Mouse (Mus musculus) embryonic facial prominence, embryonic 15.5 days (tissue): ENCODE measurements around the gene Bpifb4. TPM values are rescaled to one million over a fixed set of nuclear protein-coding genes. Genes with fewer than 3 reads are reported as not detected.

Source experiments
- ATAC-seq: fragments of 200-750 bp; cut with Nextera tagmentation; 2 replicates; pipeline ENCODE4 v1.8.0; 2017; ENCODE audit warnings: low read depth, moderate TSS enrichment; ENCODE audit not compliant: insufficient number of reproducible peaks, low FRiP score, low TSS enrichment
- H3K27ac ChIP-seq: fragments of 300-500 bp; sonication (generic); replicated peaks from 2 replicates; pipeline ENCODE4 v1.5.1; 2015; ENCODE audit warnings: mild to moderate bottlenecking, inconsistent platforms
- H3K27me3 ChIP-seq: fragments of 300-500 bp; sonication (generic); 2 replicates; pipeline ENCODE4 v1.6.1; 2015; ENCODE audit warnings: inconsistent platforms
- H3K36me3 ChIP-seq: fragments of 300-500 bp; sonication (generic); 2 replicates; pipeline ENCODE4 v1.6.1; 2015; ENCODE audit warnings: mild to moderate bottlenecking, inconsistent platforms
- H3K4me1 ChIP-seq: fragments of 300-500 bp; sonication (generic); 2 replicates; pipeline ENCODE4 v1.6.1; 2015; ENCODE audit warnings: inconsistent platforms
- H3K4me2 ChIP-seq: fragments of 300-500 bp; sonication (generic); replicated peaks from 2 replicates; pipeline ENCODE4 v1.6.1; 2015; ENCODE audit warnings: mild to moderate bottlenecking, inconsistent platforms
- H3K4me3 ChIP-seq: fragments of 300-500 bp; sonication (generic); replicated peaks from 2 replicates; pipeline ENCODE4 v1.5.1; 2015; ENCODE audit warnings: mild to moderate bottlenecking, inconsistent platforms
- H3K9ac ChIP-seq: fragments of 300-500 bp; sonication (generic); 2 replicates; pipeline ENCODE4 v1.6.1; 2015; ENCODE audit warnings: inconsistent platforms
- H3K9me3 ChIP-seq: fragments of 300-500 bp; sonication (generic); replicated peaks from 2 replicates; pipeline ENCODE4 v1.6.1; 2016; ENCODE audit warnings: inconsistent platforms
- WGBS: fragments of 180-500 bp; shearing (Covaris S2); methylation state at CpG from one replicate; pipeline ENCODE4 v1.1.7; 2015; 5-methylcytosine and 5-hydroxymethylcytosine counted together
- polyA plus RNA-seq: library from polyadenylated mRNA; unstranded; fragments of >200 nt; fragmentation: Nextera tagmentation; extraction: Ambion mirVana; gene quantifications from 2 replicates; pipeline ENCODE4 v1.2.1, GENCODE M21; 2015

The Bpifb4 gene
- polyA plus RNA-seq: not detected in 2 replicates

- 68% methylated on average over 5 of the region's 5 CpGs for WGBS
- no peaks in the 10 kb centered on the region for H3K27me3 ChIP-seq
- no peak within 1 kb of the TSS for H3K27ac ChIP-seq
- no peaks in the 10 kb centered on the region for H3K36me3 ChIP-seq
- no peak within 1 kb of the TSS for H3K9ac ChIP-seq
- H3K4me2 ChIP-seq: no peak within 1 kb of the TSS
- no peaks in the 10 kb centered on the region for H3K4me1 ChIP-seq
- no peaks in the 10 kb centered on the region for H3K9me3 ChIP-seq
- no peak for ATAC-seq
- H3K4me3 ChIP-seq: no peak within 1 kb of the TSS
Measured at GRCm38 (mm10) chr2:153937843-153938242, at the start of gene Bpifb4. TSS of gene Bpifb4 (plus strand) at chr2:153938212.

GRCm38 (mm10) chr2:153899111-153899510 lies 38.9 kb upstream of the Bpifb4 start:
- no peak overlapping the region for H3K4me2 ChIP-seq
- H3K27ac ChIP-seq: no peak overlapping the region
- H3K36me3 ChIP-seq: no peaks in the 10 kb centered on the region
- no peak overlapping the region for H3K4me3 ChIP-seq
- no peak overlapping the region for H3K9ac ChIP-seq
- no peaks in the 10 kb centered on the region for H3K9me3 ChIP-seq
- 85% methylated on average over 5 of the region's 5 CpGs for WGBS
- no peaks in the 10 kb centered on the region for H3K4me1 ChIP-seq
- no peaks in the 10 kb centered on the region; the same call in 1 of the 2 replicates for H3K27me3 ChIP-seq
- no peak for ATAC-seq

- Histone ChIP-seq H3K4me3 (no peak within 1 kb of the TSS), H3K9me3 (no peaks in the 10 kb centered on the region), H3K27ac (no peak within 1 kb of the TSS), H3K27me3 (no peaks in the 10 kb centered on the region; the same call in 1 of the 2 replicates), H3K4me1 (no peaks in the 10 kb centered on the region), H3K9ac (no peak within 1 kb of the TSS), H3K4me2 (no peak within 1 kb of the TSS), H3K36me3 (no peaks in the 10 kb centered on the region)
- 53% methylated on average over 4 of the region's 4 CpGs for WGBS
- ATAC-seq: no peak
Measured at GRCm38 (mm10) chr2:153900088-153900487, 37.9 kb upstream of the Bpifb4 start, which contains the start of gene Bpifb6. TSS of gene Bpifb6 (plus strand) at chr2:153900388.

- H3K4me1 ChIP-seq: no peaks in the 10 kb centered on the region
- ATAC-seq: no peak
- H3K4me3 ChIP-seq: no peak overlapping the region
- no peak overlapping the region for H3K9ac ChIP-seq
- H3K4me2 ChIP-seq: no peak overlapping the region
- no peaks in the 10 kb centered on the region for H3K36me3 ChIP-seq
- 75% methylated on average over 6 of the region's 6 CpGs for WGBS
- H3K27ac ChIP-seq: no peak overlapping the region
- H3K27me3 ChIP-seq: no peaks in the 10 kb centered on the region
- H3K9me3 ChIP-seq: no peaks in the 10 kb centered on the region
Measured at GRCm38 (mm10) chr2:153902726-153903125, 35.3 kb upstream of the Bpifb4 start.

GRCm38 (mm10) chr2:153906626-153907025 lies 31.4 kb upstream of the Bpifb4 start:
- no peaks in the 10 kb centered on the region for H3K9me3 ChIP-seq
- H3K27me3 ChIP-seq: no peaks in the 10 kb centered on the region
- no peak overlapping the region for H3K27ac ChIP-seq
- ATAC-seq: no peak
- H3K4me3 ChIP-seq: no peak overlapping the region
- H3K4me2 ChIP-seq: no peak overlapping the region
- H3K4me1 ChIP-seq: no peaks in the 10 kb centered on the region
- no peak overlapping the region for H3K9ac ChIP-seq
- no peaks in the 10 kb centered on the region for H3K36me3 ChIP-seq
- WGBS: 88% methylated on average over 4 of the region's 4 CpGs

GRCm38 (mm10) chr2:153914151-153914550 lies 23.9 kb upstream of the Bpifb4 start:
- H3K4me1 ChIP-seq: peaks cover 3% of the 10 kb centered on the region; the same call in 1 of the 2 replicates
- H3K27me3 ChIP-seq: no peaks in the 10 kb centered on the region
- no peaks in the 10 kb centered on the region for H3K9me3 ChIP-seq
- no peak for ATAC-seq
- 62% methylated on average over 5 of the region's 5 CpGs for WGBS
- H3K4me3 ChIP-seq: no peak overlapping the region
- H3K9ac ChIP-seq: no peak overlapping the region
- no peaks in the 10 kb centered on the region for H3K36me3 ChIP-seq
- no peak overlapping the region for H3K4me2 ChIP-seq
- no peak overlapping the region for H3K27ac ChIP-seq

- WGBS: 59% methylated on average over 8 of the region's 8 CpGs
- ATAC-seq: no peak
- Histone ChIP-seq H3K27ac (no peak within 1 kb of the TSS), H3K9ac (no peak within 1 kb of the TSS), H3K4me1 (peaks cover 3% of the 10 kb centered on the region; the same call in 1 of the 2 replicates), H3K9me3 (no peaks in the 10 kb centered on the region), H3K27me3 (no peaks in the 10 kb centered on the region), H3K36me3 (no peaks in the 10 kb centered on the region), H3K4me3 (no peak within 1 kb of the TSS), H3K4me2 (no peak within 1 kb of the TSS)
Measured at GRCm38 (mm10) chr2:153917930-153918329, 20.1 kb upstream of the Bpifb4 start, which contains the start of gene Bpifb3. TSS of gene Bpifb3 (plus strand) at chr2:153918230.

- H3K9me3 ChIP-seq: no peaks in the 10 kb centered on the region
- no peaks in the 10 kb centered on the region for H3K36me3 ChIP-seq
- no peaks in the 10 kb centered on the region for H3K27me3 ChIP-seq
- WGBS: 83% methylated on average over 6 of the region's 6 CpGs
- no peak for ATAC-seq
- H3K9ac ChIP-seq: no peak overlapping the region
- H3K4me2 ChIP-seq: no peak overlapping the region
- no peaks in the 10 kb centered on the region for H3K4me1 ChIP-seq
- H3K4me3 ChIP-seq: no peak overlapping the region
- no peak overlapping the region for H3K27ac ChIP-seq
Measured at GRCm38 (mm10) chr2:153921246-153921645, 16.8 kb upstream of the Bpifb4 start.

- ATAC-seq: no peak
- WGBS: 53% methylated on average over 3 of the region's 3 CpGs
- no peak overlapping the region for H3K4me3 ChIP-seq
- H3K9me3 ChIP-seq: no peaks in the 10 kb centered on the region
- H3K27me3 ChIP-seq: no peaks in the 10 kb centered on the region
- no peaks in the 10 kb centered on the region for H3K4me1 ChIP-seq
- H3K36me3 ChIP-seq: no peaks in the 10 kb centered on the region
- no peak overlapping the region for H3K27ac ChIP-seq
- H3K9ac ChIP-seq: no peak overlapping the region
- H3K4me2 ChIP-seq: no peak overlapping the region
Measured at GRCm38 (mm10) chr2:153929871-153930413, 8.1 kb upstream of the Bpifb4 start.

- no peak overlapping the region for H3K27ac ChIP-seq
- WGBS: 77% methylated on average over 6 of the region's 6 CpGs
- H3K4me2 ChIP-seq: no peak overlapping the region
- ATAC-seq: no peak
- no peak overlapping the region for H3K4me3 ChIP-seq
- no peaks in the 10 kb centered on the region for H3K9me3 ChIP-seq
- H3K9ac ChIP-seq: no peak overlapping the region
- H3K36me3 ChIP-seq: no peaks in the 10 kb centered on the region
- H3K27me3 ChIP-seq: no peaks in the 10 kb centered on the region
- no peaks in the 10 kb centered on the region for H3K4me1 ChIP-seq
Measured at GRCm38 (mm10) chr2:153931125-153931524, 6.9 kb upstream of the Bpifb4 start.

GRCm38 (mm10) chr2:153933311-153933710 lies 4.7 kb upstream of the Bpifb4 start:
- 71% methylated on average over 6 of the region's 6 CpGs for WGBS
- no peak overlapping the region for H3K4me2 ChIP-seq
- no peaks in the 10 kb centered on the region for H3K4me1 ChIP-seq
- no peak for ATAC-seq
- H3K9me3 ChIP-seq: no peaks in the 10 kb centered on the region
- H3K9ac ChIP-seq: no peak overlapping the region
- H3K27ac ChIP-seq: no peak overlapping the region
- no peak overlapping the region for H3K4me3 ChIP-seq
- no peaks in the 10 kb centered on the region for H3K36me3 ChIP-seq
- no peaks in the 10 kb centered on the region for H3K27me3 ChIP-seq

- no peaks in the 10 kb centered on the region for H3K9me3 ChIP-seq
- 85% methylated on average over 6 of the region's 6 CpGs for WGBS
- no peak overlapping the region for H3K27ac ChIP-seq
- H3K9ac ChIP-seq: no peak overlapping the region
- no peak overlapping the region for H3K4me2 ChIP-seq
- no peaks in the 10 kb centered on the region for H3K36me3 ChIP-seq
- no peak for ATAC-seq
- no peaks in the 10 kb centered on the region for H3K4me1 ChIP-seq
- no peaks in the 10 kb centered on the region for H3K27me3 ChIP-seq
- no peak overlapping the region for H3K4me3 ChIP-seq
Measured at GRCm38 (mm10) chr2:153935348-153935747, 2.7 kb upstream of the Bpifb4 start.
